Mouse (Mus musculus) T-helper 1 cell (primary cell): Measurements from ENCODE around the gene Crb3.

Experiments
- in situ Hi-C: fragments of 300-600 bp; cut with MboI, MseI; formaldehyde crosslinking; loops from one replicate; pipeline ENCODE4 v1.15.1; 2025; ENCODE audit warnings: high pct_unique_total_duplicates

Crb3 gene

GRCm38 (mm10) chr17:57062011-57062521 is 3.2 kb downstream of the Crb3 start:
- in situ Hi-C loops, result no loop called here

GRCm38 (mm10) chr17:57062548-57062947 is 3.6 kb downstream of the Crb3 start:
- in situ Hi-C loops, result no loop called here

GRCm38 (mm10) chr17:57063031-57063430 is 4.1 kb downstream of the Crb3 start:
- in situ Hi-C loops, result no loop called here

GRCm38 (mm10) chr17:57066908-57067307 is 8.0 kb downstream of the Crb3 start:
- in situ Hi-C loops, result no loop called here

- in situ Hi-C loops, result no loop called here
Observed at GRCm38 (mm10) chr17:57070272-57070671, 11.4 kb downstream of the Crb3 start.

GRCm38 (mm10) chr17:57070699-57071098 is 11.8 kb downstream of the Crb3 start:
- in situ Hi-C loops, result no loop called here

- in situ Hi-C loops, result no loop called here
Observed at GRCm38 (mm10) chr17:57076916-57077315, 18.0 kb downstream of the Crb3 start.

GRCm38 (mm10) chr17:57078336-57078735 is 19.4 kb downstream of the Crb3 start, which contains the start of gene Dennd1c:
Gene Dennd1c (minus strand): TSS chr17:57078514.
- in situ Hi-C loops, result no loop called here

- in situ Hi-C loops, result loop anchor here (10.0 kb wide), 1 partner anchor 255 kb away; no protein-coding TSS in a partner anchor
Observed at GRCm38 (mm10) chr17:57079919-57080318, 21.0 kb downstream of the Crb3 start.

GRCm38 (mm10) chr17:57081234-57081842 is 22.4 kb downstream of the Crb3 start:
- in situ Hi-C loops, result loop anchor here (10.0 kb wide), 1 partner anchor 253 kb away; no protein-coding TSS in a partner anchor

GRCm38 (mm10) chr17:57082481-57082880 is 23.6 kb downstream of the Crb3 start:
- in situ Hi-C loops, result loop anchor here (10.0 kb wide), 1 partner anchor 252 kb away; no protein-coding TSS in a partner anchor

- in situ Hi-C loops, result loop anchor here (10.0 kb wide), 1 partner anchor 249 kb away; no protein-coding TSS in a partner anchor
Observed at GRCm38 (mm10) chr17:57085970-57086757, 27.3 kb downstream of the Crb3 start.

GRCm38 (mm10) chr17:57087049-57087832 is 28.3 kb downstream of the Crb3 start, which contains the start of gene Tubb4a:
Gene Tubb4a (minus strand): TSS chr17:57087782.
- in situ Hi-C loops, result loop anchor here (10.0 kb wide), 1 partner anchor 248 kb away; no protein-coding TSS in a partner anchor

- in situ Hi-C loops, result no loop called here
Observed at GRCm38 (mm10) chr17:57094222-57094621, 35.3 kb downstream of the Crb3 start.

- in situ Hi-C loops, result no loop called here
Observed at GRCm38 (mm10) chr17:57095855-57096622, 37.1 kb downstream of the Crb3 start.

- in situ Hi-C loops, result no loop called here
Observed at GRCm38 (mm10) chr17:57096623-57096920, 37.7 kb downstream of the Crb3 start.

- in situ Hi-C loops, result no loop called here
Observed at GRCm38 (mm10) chr17:57098321-57098720, 39.4 kb downstream of the Crb3 start.

GRCm38 (mm10) chr17:57099629-57100325 is 40.9 kb downstream of the Crb3 start:
- in situ Hi-C loops, result loop anchor here (5.0 kb wide), 1 partner anchor 68 kb away; no protein-coding TSS in a partner anchor

GRCm38 (mm10) chr17:57102276-57102675 is 43.4 kb downstream of the Crb3 start:
- in situ Hi-C loops, result loop anchor here (5.0 kb wide), 1 partner anchor 65 kb away; no protein-coding TSS in a partner anchor

- in situ Hi-C loops, result loop anchor here (5.0 kb wide), 1 partner anchor 63 kb away; no protein-coding TSS in a partner anchor
Observed at GRCm38 (mm10) chr17:57104496-57104895, 45.6 kb downstream of the Crb3 start.
